15 mouse cellular contexts compared by ENCODE assay signal in the genomic region with DNA sequence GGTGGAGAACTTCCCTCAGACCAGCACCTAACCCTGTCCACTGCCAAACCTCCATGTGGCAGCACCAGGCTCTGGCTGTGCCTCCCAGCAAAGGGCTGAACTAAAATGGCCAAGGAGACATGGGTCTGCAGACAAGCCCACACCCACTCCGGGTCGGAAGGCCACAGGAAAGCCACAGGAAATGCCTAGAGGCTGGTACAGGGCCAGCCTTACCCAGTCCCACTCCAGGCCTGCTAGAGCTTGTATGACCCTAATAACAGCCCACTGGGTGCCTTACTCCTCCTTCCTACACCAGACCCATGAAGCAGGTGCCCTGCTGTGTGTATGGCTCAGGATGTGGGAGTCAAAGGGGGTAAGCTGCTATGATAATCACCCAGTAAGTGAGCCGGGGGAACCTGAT.
"Had no signal": no experiment of that assay in that cellular context is flagged by ENCODE, and none has a peak within 500 bp of the region (broad histone marks: within the 10 kb centered on the region; RNA-seq: fewer than 3 reads in every experiment).

No protein-coding gene starts in this region.

- H3K9me3 ChIP-seq: liver, embryonic 13.5 days; lung, embryonic 15.5 days; midbrain, embryonic 10.5 days; midbrain, embryonic 15.5 days; neural tube, embryonic 13.5 days; stomach, embryonic 15.5 days had no signal

- DNase-seq: liver; liver, embryonic 13.5 days; liver, postnatal 0 days; lung, postnatal 14 days; retina, postnatal 1 day; right cerebral cortex, postnatal 4 days; spleen, adult 18-20 months; thymus, adult 2 months; thymus, postnatal 36 days had no signal

- H3K27me3 ChIP-seq: liver, embryonic 13.5 days; lung, embryonic 15.5 days; midbrain, embryonic 15.5 days; stomach, embryonic 15.5 days had no signal

- H3K4me1 ChIP-seq: lung, embryonic 15.5 days; stomach, embryonic 15.5 days had no signal

- ATAC-seq: liver, postnatal 0 days; midbrain, embryonic 15.5 days had no signal

- H3K36me3 ChIP-seq: liver, embryonic 13.5 days; lung, embryonic 15.5 days; midbrain, embryonic 10.5 days; midbrain, embryonic 15.5 days; neural tube, embryonic 13.5 days; stomach, embryonic 15.5 days had no signal

- H3K4me3 ChIP-seq: liver, embryonic 13.5 days; lung, embryonic 15.5 days; midbrain, embryonic 10.5 days; midbrain, embryonic 15.5 days; neural tube, embryonic 13.5 days; stomach, embryonic 15.5 days had no signal

- H3K27ac ChIP-seq: liver, embryonic 13.5 days; lung, embryonic 15.5 days; macrophage; midbrain, embryonic 10.5 days; midbrain, embryonic 15.5 days; neural tube, embryonic 13.5 days; stomach, embryonic 15.5 days had no signal
